Mouse (Mus musculus) common myeloid progenitor, adult 5-6 weeks (primary cell): ENCODE data around the gene Rnase1. TPM values are rescaled to one million over a fixed set of nuclear protein-coding genes. Genes with fewer than 3 reads are reported as not detected.
"Not testable (repeated sequence)": the region's sequence is repeated elsewhere in the genome, so short reads cannot be mapped to it uniquely, and the experiment has no call there.

ENCODE experiments used
- ATAC-seq: replicated peaks from 2 replicates; pipeline ENCODE4 v1.8.0; 2016; ENCODE audit warnings: low read depth, mild to moderate bottlenecking, moderate TSS enrichment, inconsistent platforms; ENCODE audit not compliant: poor library complexity, severe bottlenecking
- total RNA-seq: library from RNA; stranded (forward); fragments of 200-1000, 187-1606 nt; gene quantifications from 2 replicates; pipeline ENCODE4 v1.2.3, GENCODE M21; 2017

The Rnase1 gene
- total RNA-seq = not detected in 2 replicates

DNA sequence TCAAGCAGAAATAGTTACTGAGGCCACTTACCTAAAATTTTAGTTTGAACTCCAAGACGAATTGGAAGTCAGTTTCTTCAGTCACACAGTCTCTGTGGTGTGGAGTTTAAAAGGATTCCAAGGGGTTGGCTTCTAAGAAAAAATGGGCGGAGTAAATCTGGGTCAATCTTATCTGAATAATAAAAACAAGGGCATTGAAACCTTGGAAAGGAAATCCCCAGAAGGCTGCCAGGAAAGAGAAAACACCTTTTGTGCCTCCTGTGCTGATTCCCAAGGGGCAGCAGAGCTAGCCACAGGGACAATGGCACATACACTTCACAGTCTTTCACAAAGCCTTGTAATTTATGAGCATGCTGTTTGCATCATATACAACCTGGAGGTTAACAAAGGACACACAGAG is at the start of gene Rnase1:
Gene Rnase1, minus strand, starts transcription at position 101 of the 400 bp plus-strand sequence.
- ATAC-seq = no peak

DNA sequence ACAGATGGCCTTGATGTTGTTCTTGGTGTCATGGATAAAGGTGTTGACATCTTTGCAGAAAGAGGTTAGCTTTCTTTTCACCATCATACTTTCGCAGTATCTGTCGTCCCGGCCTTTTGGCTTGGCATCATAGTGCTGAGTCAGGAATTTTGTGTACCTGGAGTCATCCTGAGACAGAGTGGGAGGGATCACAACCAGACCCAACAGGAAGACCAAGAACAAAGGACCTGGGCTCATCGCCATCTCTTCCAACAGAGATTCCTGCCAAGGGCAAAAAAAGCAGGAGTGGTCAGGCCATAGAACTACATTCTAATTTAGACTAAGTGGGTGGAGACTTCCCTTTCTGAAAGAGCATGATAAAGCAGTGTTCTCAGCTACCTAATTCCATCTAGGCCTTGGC is 49.1 kb upstream of the Rnase1 start:
- no peak for ATAC-seq

DNA sequence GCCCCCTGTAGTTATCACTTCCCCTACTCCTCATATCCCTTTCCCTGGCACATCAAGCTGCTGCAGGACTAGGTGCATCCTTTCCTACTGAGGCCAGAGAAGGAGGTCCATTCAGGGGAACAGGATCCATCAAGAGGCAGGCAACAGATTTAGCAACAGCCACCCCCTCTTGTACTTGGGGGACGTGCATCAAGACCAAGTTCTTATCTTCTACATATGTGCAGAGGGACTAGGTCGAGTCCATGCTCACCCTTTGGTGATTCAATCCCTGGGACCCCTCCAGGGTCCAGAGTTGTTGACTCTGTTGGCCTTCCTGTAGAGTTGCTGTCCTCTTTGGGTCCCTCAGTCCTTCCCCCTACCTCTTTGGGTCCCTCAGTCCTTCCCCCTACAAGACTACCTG is 34.5 kb upstream of the Rnase1 start:
- not testable (repeated sequence) for ATAC-seq

DNA sequence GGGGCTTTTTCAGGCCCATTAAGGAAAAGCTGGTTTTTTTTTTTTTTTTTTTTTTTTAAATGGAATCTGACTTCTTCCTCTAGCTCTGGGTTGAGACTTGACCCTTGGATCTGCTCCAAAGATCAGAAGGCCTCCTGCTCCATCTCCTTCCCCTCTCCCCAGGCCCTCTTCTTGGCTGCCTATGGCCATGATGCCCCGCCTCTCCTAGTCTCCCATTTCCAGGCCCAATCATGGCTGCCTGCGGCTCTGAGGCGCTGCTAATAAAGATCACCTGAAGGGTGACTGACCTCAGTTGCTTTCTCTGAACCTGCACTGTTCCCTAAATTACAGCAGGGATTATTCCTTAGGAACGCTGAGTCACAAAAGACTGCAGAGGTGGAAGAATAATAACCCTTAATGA is 27.3 kb upstream of the Rnase1 start:
- ATAC-seq = no peak

DNA sequence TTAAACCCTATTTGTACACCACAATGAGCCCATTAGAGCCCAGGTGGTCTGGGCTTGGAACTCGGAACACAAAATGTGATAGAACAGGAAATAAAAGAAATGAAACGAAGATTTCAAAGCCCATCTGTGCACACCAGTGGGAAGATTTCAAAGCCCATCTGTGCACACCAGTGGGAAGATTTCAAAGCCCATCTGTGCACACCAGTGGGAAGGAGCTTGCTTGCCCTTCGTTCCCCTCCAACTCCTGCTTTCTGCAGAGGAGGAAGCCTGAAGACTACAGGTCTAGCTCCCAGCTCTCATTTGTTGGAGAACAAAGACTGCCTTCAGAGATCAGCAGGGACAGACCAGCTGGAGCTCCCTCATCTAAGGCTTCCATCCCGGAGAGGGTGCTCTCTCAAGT is 26.4 kb upstream of the Rnase1 start:
- ATAC-seq = not testable (repeated sequence)

DNA sequence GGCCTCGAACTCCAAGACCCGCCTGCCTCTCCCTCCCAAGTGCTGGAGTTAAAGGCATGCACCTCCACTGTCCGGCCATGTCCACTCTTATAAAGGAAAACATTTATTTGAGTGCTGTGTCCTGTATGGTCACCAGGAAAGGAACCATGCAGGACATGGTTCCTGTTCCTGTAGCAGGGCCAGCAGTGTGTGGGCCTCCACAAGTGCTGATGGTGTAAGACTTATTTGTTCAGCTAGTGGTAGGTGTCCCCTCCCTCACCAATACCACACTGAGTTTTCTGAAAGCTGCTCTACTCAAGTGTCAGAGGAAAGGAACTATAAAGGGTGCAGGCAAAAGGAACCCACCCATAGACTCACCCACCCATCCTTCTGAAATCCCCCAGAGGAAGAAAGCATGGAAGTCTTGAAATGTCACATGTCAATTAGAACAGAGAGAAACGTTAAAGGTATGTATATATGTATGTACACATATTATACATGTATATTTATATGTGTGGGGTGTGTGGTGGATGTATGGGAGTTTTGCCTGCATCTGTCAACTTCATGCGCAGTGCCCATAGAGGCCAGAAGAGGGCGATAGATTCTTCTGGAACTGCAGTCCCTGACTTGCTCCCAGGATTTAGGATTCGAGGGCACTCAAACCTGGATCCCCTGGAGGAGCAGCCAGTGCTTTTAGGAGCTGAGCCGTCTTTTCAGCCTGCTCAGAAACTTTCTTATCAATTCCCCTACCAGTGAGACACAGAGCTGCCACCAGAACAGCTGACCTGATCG is 25.7 kb upstream of the Rnase1 start:
- peak; percentile 76 for ATAC-seq

DNA sequence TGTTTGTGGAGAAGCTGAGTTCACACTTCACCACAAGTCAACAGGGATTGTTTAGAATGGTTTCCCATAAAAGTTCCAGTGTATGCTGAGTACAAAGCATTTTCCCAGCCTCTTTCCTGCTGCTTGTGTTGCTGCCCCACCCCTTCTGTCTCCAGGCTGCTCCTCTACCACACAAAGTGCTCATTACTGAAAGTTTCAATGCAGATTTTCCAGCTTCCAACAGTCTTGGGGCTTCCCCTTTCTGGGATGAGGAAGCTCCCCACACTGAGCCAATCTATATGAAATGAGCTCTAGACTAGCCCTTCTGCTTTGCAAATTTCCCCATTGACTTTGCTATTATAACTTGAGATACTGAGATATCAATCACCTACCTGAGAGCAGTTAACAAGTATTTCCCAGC is 19.5 kb upstream of the Rnase1 start:
- peak; percentile 45; the same call in 1 of the 2 replicates for ATAC-seq

DNA sequence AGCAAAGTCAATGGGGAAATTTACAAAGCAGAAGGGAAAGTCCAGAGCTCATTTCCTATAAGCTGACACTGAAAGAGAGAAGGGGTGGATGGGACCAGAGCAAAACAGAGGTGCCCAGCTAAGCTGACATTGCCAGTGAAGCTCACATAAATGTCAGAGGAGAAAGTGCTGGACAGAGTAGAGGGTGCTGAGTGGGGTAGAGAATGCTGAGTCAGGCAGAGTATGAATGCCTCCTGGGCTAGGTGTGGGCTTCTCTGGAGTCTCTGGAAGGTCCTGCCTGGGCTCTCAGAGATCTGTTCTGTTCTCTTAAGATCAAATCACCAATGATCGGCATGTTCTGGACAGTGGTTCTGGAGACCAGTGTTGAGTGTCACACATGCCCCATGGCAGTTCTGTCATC is 18.9 kb upstream of the Rnase1 start:
- ATAC-seq = 0 out of 2 replicates have a peak, but pooled peaks have one; percentile 18

DNA sequence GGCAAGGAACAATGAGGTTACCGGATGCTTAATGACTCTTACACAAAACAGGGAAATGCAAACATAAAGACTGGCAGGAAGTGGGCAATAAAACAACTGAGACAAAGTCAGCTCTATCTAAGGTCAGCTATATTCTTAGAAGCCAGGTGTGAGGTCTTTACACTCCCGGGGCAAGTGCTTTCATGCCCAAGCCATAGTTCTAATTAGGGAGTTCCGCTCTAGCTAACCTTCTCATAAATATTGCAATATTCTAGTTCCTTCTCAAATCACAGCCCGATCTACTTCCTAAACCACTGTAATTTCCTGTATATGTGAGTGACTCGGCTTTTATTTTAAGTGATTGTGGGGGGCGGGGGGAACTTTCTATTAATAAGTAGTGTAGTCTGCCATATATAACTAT is 16.7 kb upstream of the Rnase1 start:
- ATAC-seq = not testable (repeated sequence)

DNA sequence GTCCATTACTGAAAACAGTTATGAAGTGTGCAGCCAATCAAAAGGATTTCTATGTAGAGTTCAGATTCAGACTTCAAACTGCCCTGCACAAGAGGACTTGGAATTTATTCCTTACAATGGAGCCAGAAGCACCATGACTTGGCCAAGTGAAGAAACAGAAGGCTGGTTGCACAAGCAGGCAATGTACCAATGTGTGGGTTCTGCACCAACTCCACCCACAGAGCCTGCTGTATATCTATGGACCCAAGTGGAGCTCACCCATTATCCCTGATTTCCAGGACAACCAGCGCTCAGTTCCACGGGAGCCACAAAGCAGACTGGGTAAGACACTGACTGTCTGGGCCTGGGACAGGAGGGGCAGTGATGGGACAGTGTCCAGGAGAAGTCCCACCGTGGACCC is 15.4 kb upstream of the Rnase1 start, which contains the start of gene Rnase2b:
Gene Rnase2b, plus strand, starts transcription at position 285 of the 400 bp plus-strand sequence.
- not testable (repeated sequence) for ATAC-seq

DNA sequence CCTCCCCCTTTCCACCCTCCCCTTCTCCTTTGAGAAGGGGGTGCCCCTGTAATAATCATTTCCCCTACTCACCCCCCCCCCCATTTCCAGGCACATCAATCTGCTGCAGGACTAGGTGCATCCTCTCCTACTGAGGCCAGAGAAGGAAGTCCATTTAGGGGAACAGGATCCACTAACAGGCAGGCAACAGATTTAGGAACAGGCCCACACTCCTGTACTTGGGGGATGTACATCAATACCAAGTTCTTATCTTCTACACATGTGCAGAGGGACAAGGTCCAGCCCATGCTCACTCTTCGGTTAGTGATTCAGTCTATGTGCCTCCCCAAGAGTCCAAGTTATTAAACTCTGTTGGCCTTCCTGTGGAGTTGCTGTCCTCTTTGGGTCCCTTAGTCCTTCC is 10.5 kb upstream of the Rnase1 start:
- peak; percentile 52 for ATAC-seq

DNA sequence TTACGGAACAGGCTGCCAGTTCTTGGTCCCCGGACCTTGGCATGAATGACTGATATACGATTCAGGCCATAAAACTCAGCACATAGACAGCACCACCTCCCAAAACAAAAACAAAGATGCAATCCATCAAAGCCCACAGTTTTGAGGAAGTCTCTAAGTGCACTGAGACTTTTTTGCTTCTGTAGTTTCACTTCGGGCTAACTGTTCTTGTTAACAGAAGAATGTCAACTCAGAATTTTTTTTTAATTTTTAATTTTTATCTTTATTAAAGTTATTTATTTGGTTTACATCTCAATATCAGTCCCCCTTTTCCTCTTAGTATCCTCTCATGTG is 10.1 kb upstream of the Rnase1 start:
- ATAC-seq = peak; percentile 56; the same call in 1 of the 2 replicates

DNA sequence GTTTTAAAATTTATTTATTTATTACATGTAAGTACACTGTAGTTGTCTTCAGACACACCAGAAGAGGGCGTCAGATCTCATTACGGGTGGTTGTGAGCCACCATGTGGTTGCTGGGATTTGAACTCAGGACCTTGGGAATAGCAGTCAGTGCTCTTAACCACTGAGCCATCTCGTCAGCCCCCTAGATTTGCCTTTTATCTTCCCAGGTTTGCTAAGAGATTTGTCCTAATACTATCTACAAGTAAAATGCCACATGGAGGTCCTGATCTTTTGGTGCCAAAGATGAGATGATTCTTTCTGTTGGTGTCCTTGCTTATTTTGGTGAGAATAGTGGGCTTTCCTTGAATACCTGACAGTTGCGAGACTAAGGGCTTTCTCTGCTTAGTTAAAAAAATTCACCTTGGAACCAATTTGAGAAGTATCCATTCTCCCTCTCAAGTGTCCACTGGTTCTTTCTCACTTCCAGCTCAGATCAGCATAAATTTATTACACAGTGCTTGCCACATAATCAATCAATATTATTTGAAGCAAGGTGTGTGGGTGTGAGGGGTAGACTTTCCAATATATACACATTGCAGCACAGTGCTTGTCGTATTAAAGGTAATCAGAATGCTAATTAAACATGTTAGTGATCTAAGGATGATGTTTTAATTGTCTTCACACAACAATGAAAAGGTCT is 9.6 kb upstream of the Rnase1 start:
- no peak for ATAC-seq

DNA sequence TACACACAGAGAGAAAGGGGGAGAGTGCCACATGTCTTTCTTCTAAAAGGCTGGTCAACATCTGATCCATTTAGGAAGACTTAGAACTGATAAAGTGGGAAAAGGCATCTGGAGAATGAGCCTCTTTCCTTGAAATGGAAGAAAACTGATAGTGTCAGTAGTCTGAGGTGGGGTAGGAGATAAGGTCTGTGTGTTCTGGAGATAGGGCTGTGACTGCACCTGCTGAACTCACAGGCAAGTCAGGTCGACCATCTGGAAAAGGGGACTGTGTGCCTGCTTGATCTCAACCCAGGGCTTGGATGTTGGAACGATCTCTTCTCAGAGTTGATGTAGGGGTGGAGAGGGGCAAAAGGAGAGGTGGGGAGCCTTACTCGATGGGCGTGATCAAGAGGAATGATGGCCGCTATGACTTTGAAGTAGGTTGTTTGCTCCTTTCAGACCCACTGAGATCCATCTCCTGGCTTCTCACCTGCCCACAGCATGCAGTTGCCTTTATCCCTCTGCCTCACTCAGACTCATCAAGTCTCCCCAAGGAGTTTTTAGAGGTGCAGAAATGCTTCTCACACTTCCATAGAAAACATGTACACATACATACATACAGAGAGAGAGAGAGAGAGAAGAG is 5.8 kb upstream of the Rnase1 start:
- no peak for ATAC-seq

DNA sequence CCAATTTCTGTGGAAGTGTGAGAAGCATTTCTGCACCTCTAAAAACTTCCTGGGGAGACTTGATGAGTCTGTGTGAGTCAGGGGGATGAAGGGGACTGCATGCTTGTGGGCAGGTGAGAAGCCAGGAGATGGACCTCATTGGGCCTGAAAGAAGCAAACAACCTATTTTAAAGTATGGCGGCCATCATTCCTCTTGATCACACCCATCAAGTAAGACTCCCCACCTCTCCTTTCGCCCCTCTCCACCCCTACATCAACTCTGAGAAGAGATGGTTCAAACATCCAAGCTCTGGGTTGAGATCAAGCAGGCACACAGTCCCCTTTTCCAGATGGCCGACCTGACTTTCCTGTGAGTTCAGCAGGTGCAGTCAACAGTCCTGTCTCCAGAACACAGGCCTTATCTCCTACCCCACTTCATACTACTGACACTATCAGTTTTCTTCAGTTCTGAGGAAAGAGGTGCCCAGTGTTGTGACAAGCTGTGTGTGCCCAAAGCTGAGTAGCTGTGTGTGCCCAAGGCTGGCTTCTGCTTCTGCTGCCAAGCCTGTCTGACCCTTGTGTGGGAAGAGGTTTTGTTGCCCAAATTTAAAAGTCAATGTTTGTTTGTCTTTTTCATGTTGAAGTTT is 3.7 kb upstream of the Rnase1 start:
- no peak for ATAC-seq

DNA sequence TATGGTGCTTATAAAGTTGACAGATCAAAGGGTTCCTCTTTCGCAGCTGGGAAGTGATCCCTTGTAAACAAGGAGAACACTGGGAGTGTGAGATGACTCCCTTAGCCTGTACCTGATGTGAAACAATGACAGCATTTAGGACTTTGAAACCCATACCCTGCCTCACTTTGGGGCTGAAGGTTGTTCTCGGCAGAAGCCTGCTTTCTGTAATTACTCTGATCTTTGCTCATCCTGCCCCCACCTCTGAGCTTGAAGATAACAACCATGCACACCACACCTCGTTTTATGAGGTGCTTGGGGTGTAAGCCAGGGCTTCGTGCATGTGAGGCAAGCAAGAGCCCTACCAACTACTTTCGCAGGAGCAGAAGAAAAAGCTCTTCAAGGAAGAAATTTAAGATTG is 2.6 kb upstream of the Rnase1 start:
- ATAC-seq = no peak

DNA sequence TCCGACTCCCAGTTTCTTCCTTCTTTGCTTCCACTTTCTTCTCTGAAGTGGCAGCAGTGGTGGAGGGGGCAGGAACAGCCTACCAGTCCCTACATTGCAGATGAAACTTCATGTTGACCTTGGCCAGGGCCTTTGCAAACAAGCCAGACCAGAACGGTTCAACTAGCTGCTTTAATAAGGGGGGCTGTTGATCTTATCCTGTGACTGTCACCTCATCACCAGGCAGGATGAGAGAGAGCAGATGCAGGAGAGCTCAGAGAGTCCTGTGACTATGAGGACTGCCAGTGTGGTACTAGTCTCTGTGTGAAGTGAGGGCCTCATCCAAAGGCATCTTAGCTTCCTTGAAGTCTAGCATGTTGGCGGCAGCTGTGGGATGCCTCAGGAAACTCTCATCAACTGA is 1.4 kb upstream of the Rnase1 start:
- no peak for ATAC-seq

DNA sequence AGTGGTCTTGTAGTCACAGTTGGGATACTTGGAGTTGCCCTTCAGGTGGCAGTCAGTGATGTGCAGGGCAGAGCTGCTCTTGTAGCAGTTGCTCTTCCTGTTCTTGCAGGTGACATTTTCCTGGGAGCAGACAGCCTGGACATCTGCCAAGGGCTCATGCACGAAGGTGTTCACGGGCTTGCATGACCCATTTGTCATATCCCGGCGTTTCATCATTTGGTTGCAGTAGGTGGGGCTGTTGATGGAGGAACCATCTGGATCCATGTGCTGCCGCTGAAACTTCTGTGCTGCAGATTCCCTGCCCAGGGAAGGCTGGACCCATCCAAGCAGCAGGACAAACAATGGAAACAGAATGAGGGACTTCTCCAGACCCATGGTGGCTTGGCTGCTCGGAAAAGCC is 1.1 kb downstream of the Rnase1 start:
- ATAC-seq = no peak

DNA sequence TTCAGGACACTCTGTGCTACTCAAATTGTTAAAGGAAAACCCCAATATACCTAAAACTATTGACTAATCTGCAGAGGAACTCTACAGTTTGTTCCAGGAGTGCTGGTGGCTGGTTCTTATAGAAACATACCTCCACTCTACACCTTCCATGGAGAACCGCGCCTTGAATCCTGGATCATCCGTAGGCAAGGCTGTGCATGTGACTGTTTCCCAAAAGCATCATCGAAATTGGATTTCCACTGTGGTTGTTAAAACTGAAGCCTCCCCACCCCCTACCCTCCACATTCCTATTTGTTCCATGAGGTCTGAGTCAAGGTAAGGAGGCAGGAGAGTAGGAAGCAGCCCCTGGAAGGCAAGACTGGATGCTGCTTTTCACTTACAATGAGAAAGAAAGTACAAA is 2.1 kb downstream of the Rnase1 start:
- ATAC-seq = no peak

DNA sequence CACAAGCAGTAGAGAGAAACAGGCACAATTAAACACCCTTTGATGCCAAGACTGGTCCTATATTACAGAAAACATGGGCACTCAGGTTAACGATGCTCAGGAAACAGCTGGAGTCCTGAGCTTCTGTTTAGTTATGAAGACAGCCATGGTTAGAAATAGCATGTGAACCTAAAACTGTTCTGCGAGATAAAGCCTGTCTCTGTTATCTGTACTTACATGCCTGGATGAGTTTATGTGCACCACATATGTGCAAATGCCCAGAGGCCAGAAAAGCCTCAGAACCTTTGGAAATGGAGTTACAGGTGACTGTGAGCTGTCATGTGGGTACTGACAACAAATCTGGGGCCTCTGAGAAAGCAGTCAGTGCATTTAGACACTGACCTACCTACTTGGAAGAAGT is 2.6 kb downstream of the Rnase1 start:
- ATAC-seq = peak; percentile 50; the same call in 1 of the 2 replicates

DNA sequence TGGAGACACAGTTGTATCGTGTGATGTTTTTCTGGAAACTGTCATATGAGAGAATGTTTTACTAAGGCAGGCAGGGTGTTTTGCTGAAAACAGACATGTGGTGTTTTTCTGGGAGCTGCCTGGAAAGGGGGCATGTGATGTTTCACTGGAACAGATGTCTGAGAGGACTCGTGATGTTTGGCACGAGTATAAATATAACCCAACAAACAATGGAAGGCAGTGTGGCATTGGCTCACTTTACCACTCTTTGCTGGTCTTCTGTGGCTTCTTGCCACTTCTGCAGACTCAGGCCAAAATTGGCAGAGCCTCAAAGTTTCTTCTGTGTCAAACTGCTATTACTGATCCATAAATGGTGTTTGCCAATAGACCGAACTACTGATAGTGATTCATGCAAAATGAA is 3.3 kb downstream of the Rnase1 start:
- no peak for ATAC-seq
